Mouse (Mus musculus) megakaryocyte, embryonic 14.5 days (primary cell): ENCODE data around the gene Cda.

Source experiments
- FLI1 ChIP-seq: IDR thresholded peaks from 2 replicates; pipeline ENCODE4 v1.6.1; 2012; ENCODE audit warnings: low read length, inconsistent platforms, mixed read lengths
- GATA1 ChIP-seq: IDR thresholded peaks from 3 replicates; pipeline ENCODE4 v1.6.1; 2012; ENCODE audit warnings: mixed read lengths, low read length, inconsistent platforms, borderline replicate concordance

GRCm38 (mm10) chr4:138367641-138368497, at the start of gene Cda:
- TF ChIP-seq GATA1 (no peak), FLI1 (no peak)
